Mouse (Mus musculus): Measurements from ENCODE around the gene Gm45808. TPM values are rescaled to one million over a fixed set of nuclear protein-coding genes. Genes with fewer than 3 reads are reported as not detected.
A peak's percentile ranks its signal among the peaks of the same experiment; 100 is the strongest.
"Not testable (repeated sequence)": the region's sequence is repeated elsewhere in the genome, so short reads cannot be mapped to it uniquely, and the experiment has no call there.

Gene Gm45808
- polyA plus RNA-seq, 1 experiment from 2014 or later: not detected

DNA sequence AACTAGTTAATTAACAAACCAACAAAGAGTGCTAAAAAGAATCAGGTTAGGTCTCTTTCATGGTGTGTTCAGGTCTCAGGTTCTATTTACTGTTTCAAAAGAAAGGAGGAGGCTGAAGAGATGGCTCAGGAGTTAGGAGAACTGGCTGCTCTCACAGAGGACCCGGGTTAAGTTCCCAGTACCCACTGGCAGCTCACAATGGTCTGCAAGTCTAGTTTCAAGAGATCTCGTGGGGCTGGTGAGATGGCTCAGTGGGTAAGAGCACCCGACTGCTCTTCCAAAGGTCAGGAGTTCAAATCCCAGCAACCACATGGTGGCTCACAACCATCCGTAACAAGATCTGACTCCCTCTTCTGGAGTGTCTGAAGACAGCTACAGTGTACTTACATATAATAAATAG lies 6.3 kb downstream of the Gm45808 start:
- H3K4me3 ChIP-seq (replicated peaks; ENCODE audit: low read length); H3K4me2 ChIP-seq (ENCODE audit: low read length); H3K9me3 ChIP-seq (ENCODE audit: control insufficient read depth, low read length); H3K27ac ChIP-seq (ENCODE audit: low read length); H3K27me3 ChIP-seq (replicated peaks; ENCODE audit: control insufficient read depth, insufficient read depth, low read length); ATAC-seq; H3K4me1 ChIP-seq (replicated peaks; ENCODE audit: control insufficient read depth, insufficient read depth, low read length); H3K9ac ChIP-seq (replicated peaks; ENCODE audit: low read depth, low read length); H3K36me3 ChIP-seq (ENCODE audit: control insufficient read depth, insufficient read depth): not testable (repeated sequence)
- WGBS: 78% methylated on average over 3 of the region's 4 CpGs

DNA sequence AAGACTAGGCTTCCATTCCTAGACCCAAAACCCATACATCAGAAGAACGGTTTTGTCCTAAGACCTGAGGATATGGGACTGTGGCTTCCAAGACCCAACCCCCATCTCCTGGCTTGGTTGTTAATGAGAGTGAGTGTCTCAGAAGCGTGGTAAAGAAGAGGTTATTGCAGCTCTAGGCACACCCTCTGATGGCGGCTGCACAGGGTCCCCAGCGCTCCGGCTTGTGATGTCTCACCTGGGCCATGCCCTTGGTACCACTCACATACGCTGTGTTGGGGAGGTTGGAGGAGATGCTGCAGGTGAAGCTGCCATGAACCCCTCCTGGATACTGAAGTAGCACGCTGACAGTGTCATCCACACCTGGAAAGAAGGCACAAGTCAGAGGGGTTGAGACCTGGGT lies 7.8 kb downstream of the Gm45808 start:
- H3K27ac ChIP-seq (ENCODE audit: low read length): no peak overlapping the region
- no peak overlapping the region for H3K4me2 ChIP-seq (ENCODE audit: low read length)
- H3K9ac ChIP-seq (replicated peaks; ENCODE audit: low read depth, low read length): no peak overlapping the region
- H3K4me1 ChIP-seq (replicated peaks; ENCODE audit: control insufficient read depth, insufficient read depth, low read length): no peaks in the 10 kb centered on the region
- no peaks in the 10 kb centered on the region for H3K27me3 ChIP-seq (replicated peaks; ENCODE audit: control insufficient read depth, insufficient read depth, low read length)
- ATAC-seq: no peak
- 95% methylated on average over 7 of the region's 7 CpGs for WGBS
- H3K36me3 ChIP-seq (ENCODE audit: control insufficient read depth, insufficient read depth): no peaks in the 10 kb centered on the region
- no peak overlapping the region for H3K4me3 ChIP-seq (replicated peaks; ENCODE audit: low read length)
- H3K9me3 ChIP-seq (ENCODE audit: control insufficient read depth, low read length): no peaks in the 10 kb centered on the region

DNA sequence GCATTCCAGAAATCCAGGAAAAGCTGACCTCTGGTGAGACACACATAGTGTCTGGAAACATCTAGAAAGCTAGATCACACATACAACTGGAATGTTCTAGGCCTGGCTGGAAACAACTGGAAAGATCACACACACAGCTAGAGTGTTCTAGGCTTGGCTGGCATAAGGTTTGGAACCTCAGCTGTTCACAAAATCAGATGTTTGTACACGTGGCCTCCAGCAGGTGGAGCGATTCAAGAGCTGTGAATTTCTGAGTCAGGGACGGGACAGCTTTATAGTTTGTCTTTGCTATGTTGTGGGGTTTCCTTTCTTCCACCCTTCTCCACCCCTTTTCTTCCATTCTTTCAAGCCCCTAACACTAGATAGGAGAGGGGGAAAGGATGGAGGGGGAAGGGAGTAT lies 9.6 kb downstream of the Gm45808 start:
- H3K27ac ChIP-seq (ENCODE audit: low read length): no peak overlapping the region
- H3K4me3 ChIP-seq (replicated peaks; ENCODE audit: low read length): no peak overlapping the region
- H3K27me3 ChIP-seq (replicated peaks; ENCODE audit: control insufficient read depth, insufficient read depth, low read length): no peaks in the 10 kb centered on the region
- no peak overlapping the region for H3K4me2 ChIP-seq (ENCODE audit: low read length)
- no peaks in the 10 kb centered on the region for H3K9me3 ChIP-seq (ENCODE audit: control insufficient read depth, low read length)
- no peak overlapping the region for H3K9ac ChIP-seq (replicated peaks; ENCODE audit: low read depth, low read length)
- H3K36me3 ChIP-seq (ENCODE audit: control insufficient read depth, insufficient read depth): no peaks in the 10 kb centered on the region
- H3K4me1 ChIP-seq (replicated peaks; ENCODE audit: control insufficient read depth, insufficient read depth, low read length): no peaks in the 10 kb centered on the region
- WGBS: 17% methylated on average over 3 of the region's 3 CpGs
- no peak; the same call in 1 of the 2 replicates for ATAC-seq

- no peaks in the 10 kb centered on the region for H3K27me3 ChIP-seq (replicated peaks; ENCODE audit: control insufficient read depth, insufficient read depth, low read length)
- 54% methylated on average over 1 of the region's 1 CpGs for WGBS
- H3K9me3 ChIP-seq (ENCODE audit: control insufficient read depth, low read length): no peaks in the 10 kb centered on the region
- H3K4me1 ChIP-seq (replicated peaks; ENCODE audit: control insufficient read depth, insufficient read depth, low read length): no peaks in the 10 kb centered on the region
- H3K27ac ChIP-seq (ENCODE audit: low read length): no peak overlapping the region
- H3K36me3 ChIP-seq (ENCODE audit: control insufficient read depth, insufficient read depth): no peaks in the 10 kb centered on the region
- no peak overlapping the region for H3K4me2 ChIP-seq (ENCODE audit: low read length)
- no peak for ATAC-seq
- H3K9ac ChIP-seq (replicated peaks; ENCODE audit: low read depth, low read length): no peak overlapping the region
- H3K4me3 ChIP-seq (replicated peaks; ENCODE audit: low read length): no peak overlapping the region
These were observed 10.2 kb downstream of the Gm45808 start for GRCm38 (mm10) chr7:45476453-45476852.

DNA sequence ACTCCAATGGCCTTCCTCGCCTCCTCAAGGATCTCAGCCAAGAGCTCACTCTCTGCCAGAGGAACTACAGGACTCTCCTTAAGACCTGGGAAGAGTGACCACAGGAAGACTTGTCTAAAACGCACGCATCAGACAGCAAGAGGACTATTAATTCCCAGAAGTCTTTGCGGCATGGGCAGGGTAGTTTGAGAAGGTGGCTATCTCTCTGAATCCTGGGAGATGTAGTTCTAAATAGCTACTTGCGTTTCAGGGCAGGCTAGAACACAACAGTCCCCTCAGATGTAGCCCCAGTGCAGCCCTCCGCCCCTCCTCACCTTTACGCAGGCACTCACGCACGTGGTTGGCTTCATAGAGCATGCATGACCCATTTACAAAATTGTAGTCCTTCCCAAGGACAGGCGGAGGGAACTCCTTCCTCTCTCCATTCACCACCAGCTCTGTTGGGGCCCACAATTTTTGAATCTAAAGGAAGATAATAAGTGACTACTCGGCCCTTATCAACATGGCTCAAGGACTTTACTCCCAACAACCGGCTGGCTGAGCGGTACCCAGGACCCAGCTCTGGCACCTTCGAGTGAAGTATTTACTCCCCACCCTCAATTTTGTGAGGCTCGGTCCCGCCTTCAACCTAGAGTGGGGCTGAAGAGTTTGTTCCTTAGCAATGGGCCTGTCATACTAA lies 11.2 kb downstream of the Gm45808 start:
- H3K4me3 ChIP-seq (replicated peaks; ENCODE audit: low read length): no peak overlapping the region
- no peaks in the 10 kb centered on the region for H3K4me1 ChIP-seq (replicated peaks; ENCODE audit: control insufficient read depth, insufficient read depth, low read length)
- H3K4me2 ChIP-seq (ENCODE audit: low read length): 0 out of 2 replicates have a peak overlapping the region, but pooled peaks have one; percentile 2
- 72% methylated on average over 16 of the region's 16 CpGs for WGBS
- H3K27ac ChIP-seq (ENCODE audit: low read length): no peak overlapping the region
- ATAC-seq: no peak
- no peaks in the 10 kb centered on the region for H3K27me3 ChIP-seq (replicated peaks; ENCODE audit: control insufficient read depth, insufficient read depth, low read length)
- H3K9ac ChIP-seq (replicated peaks; ENCODE audit: low read depth, low read length): no peak overlapping the region; the same call in 1 of the 2 replicates
- H3K9me3 ChIP-seq (ENCODE audit: control insufficient read depth, low read length): no peaks in the 10 kb centered on the region
- no peaks in the 10 kb centered on the region for H3K36me3 ChIP-seq (ENCODE audit: control insufficient read depth, insufficient read depth)

DNA sequence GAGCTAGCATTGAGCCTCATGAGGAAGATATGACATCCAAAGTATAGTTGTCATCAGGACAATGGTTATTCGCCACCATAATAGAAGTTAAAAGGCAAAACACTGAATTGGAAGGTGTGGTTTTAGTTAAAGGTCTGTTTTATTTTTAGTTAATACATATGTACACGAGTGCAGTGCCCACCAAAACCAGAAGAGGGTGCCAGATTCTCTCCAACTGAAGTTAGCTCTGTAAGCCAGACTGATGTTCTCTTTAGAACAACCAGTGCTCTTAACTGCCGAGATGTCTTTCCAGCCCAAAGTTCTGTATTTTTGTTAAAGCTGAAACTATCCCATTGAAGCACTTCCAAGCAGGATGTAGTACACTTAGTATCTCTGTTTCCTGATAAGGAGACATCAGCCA lies 15.7 kb downstream of the Gm45808 start:
- WGBS: 7% methylated on average over 3 of the region's 3 CpGs
- no peaks in the 10 kb centered on the region for H3K36me3 ChIP-seq (ENCODE audit: control insufficient read depth, insufficient read depth)
- H3K4me3 ChIP-seq (replicated peaks; ENCODE audit: low read length): no peak overlapping the region
- H3K9me3 ChIP-seq (ENCODE audit: control insufficient read depth, low read length): no peaks in the 10 kb centered on the region
- H3K4me2 ChIP-seq (ENCODE audit: low read length): no peak overlapping the region
- no peak overlapping the region for H3K9ac ChIP-seq (replicated peaks; ENCODE audit: low read depth, low read length)
- H3K27ac ChIP-seq (ENCODE audit: low read length): no peak overlapping the region
- ATAC-seq: no peak
- H3K4me1 ChIP-seq (replicated peaks; ENCODE audit: control insufficient read depth, insufficient read depth, low read length): peaks cover 4% of the 10 kb centered on the region
- no peaks in the 10 kb centered on the region for H3K27me3 ChIP-seq (replicated peaks; ENCODE audit: control insufficient read depth, insufficient read depth, low read length)

- Histone ChIP-seq H3K4me1 (replicated peaks; ENCODE audit: control insufficient read depth, insufficient read depth, low read length) (peaks cover 13% of the 10 kb centered on the region), H3K4me3 (replicated peaks; ENCODE audit: low read length) (peak overlapping the region; percentile 88), H3K4me2 (ENCODE audit: low read length) (peak overlapping the region; percentile 85), H3K9me3 (ENCODE audit: control insufficient read depth, low read length) (no peaks in the 10 kb centered on the region), H3K9ac (replicated peaks; ENCODE audit: low read depth, low read length) (peak overlapping the region; percentile 91; the same call in 1 of the 2 replicates), H3K36me3 (ENCODE audit: control insufficient read depth, insufficient read depth) (peaks cover 9% of the 10 kb centered on the region; the same call in 1 of the 2 replicates), H3K27ac (ENCODE audit: low read length) (no peak overlapping the region), H3K27me3 (replicated peaks; ENCODE audit: control insufficient read depth, insufficient read depth, low read length) (no peaks in the 10 kb centered on the region)
- ATAC-seq: peak; percentile 41; the same call in 1 of the 2 replicates
- WGBS: 34% methylated on average over 7 of the region's 7 CpGs
These were observed 19.4 kb downstream of the Gm45808 start for GRCm38 (mm10) chr7:45467090-45467670.

GRCm38 (mm10) chr7:45466283-45467089 lies 20.1 kb downstream of the Gm45808 start, which contains the start of gene Bax:
Bax (minus strand) TSS chr7:45466898.
- Histone ChIP-seq H3K4me3 (replicated peaks; ENCODE audit: low read length) (peak within 1 kb of the TSS; percentile 88), H3K27me3 (replicated peaks; ENCODE audit: control insufficient read depth, insufficient read depth, low read length) (no peaks in the 10 kb centered on the region), H3K27ac (ENCODE audit: low read length) (peak within 1 kb of the TSS; percentile 65), H3K4me1 (replicated peaks; ENCODE audit: control insufficient read depth, insufficient read depth, low read length) (peaks cover 13% of the 10 kb centered on the region), H3K9me3 (ENCODE audit: control insufficient read depth, low read length) (no peaks in the 10 kb centered on the region), H3K9ac (replicated peaks; ENCODE audit: low read depth, low read length) (peak within 1 kb of the TSS; percentile 91), H3K4me2 (ENCODE audit: low read length) (peak within 1 kb of the TSS; percentile 85), H3K36me3 (ENCODE audit: control insufficient read depth, insufficient read depth) (peaks cover 9% of the 10 kb centered on the region; the same call in 1 of the 2 replicates)
- under 1% methylated on average over 56 of the region's 58 CpGs for WGBS
- ATAC-seq: peak; percentile 72

GRCm38 (mm10) chr7:45465549-45465948 lies 21.1 kb downstream of the Gm45808 start:
- peaks cover 9% of the 10 kb centered on the region; the same call in 1 of the 2 replicates for H3K36me3 ChIP-seq (ENCODE audit: control insufficient read depth, insufficient read depth)
- no peaks in the 10 kb centered on the region for H3K27me3 ChIP-seq (replicated peaks; ENCODE audit: control insufficient read depth, insufficient read depth, low read length)
- H3K4me3 ChIP-seq (replicated peaks; ENCODE audit: low read length): peak overlapping the region; percentile 88
- no peaks in the 10 kb centered on the region for H3K9me3 ChIP-seq (ENCODE audit: control insufficient read depth, low read length)
- peak overlapping the region; percentile 91; the same call in 1 of the 2 replicates for H3K9ac ChIP-seq (replicated peaks; ENCODE audit: low read depth, low read length)
- no peak overlapping the region for H3K27ac ChIP-seq (ENCODE audit: low read length)
- no peak for ATAC-seq
- peak overlapping the region; percentile 85 for H3K4me2 ChIP-seq (ENCODE audit: low read length)
- WGBS: 69% methylated on average over 9 of the region's 9 CpGs
- H3K4me1 ChIP-seq (replicated peaks; ENCODE audit: control insufficient read depth, insufficient read depth, low read length): peaks cover 20% of the 10 kb centered on the region
